Mouse (Mus musculus): ENCODE results near the gene Jpt2.

The Jpt2 gene

GRCm38 (mm10) chr17:24960135-24960851 lies at the start of gene Jpt2:
Gene Jpt2 (minus strand): TSS chr17:24960689.
- WGBS: under 1% methylated on average over 59 of the region's 59 CpGs

GRCm38 (mm10) chr17:25005102-25005501 lies 44.6 kb upstream of the Jpt2 start:
- WGBS: 97% methylated on average over 3 of the region's 3 CpGs

- WGBS: 77% methylated on average over 6 of the region's 6 CpGs
Measured at GRCm38 (mm10) chr17:24994721-24995120, 34.2 kb upstream of the Jpt2 start.

- 38% methylated on average over 6 of the region's 6 CpGs for WGBS
Measured at GRCm38 (mm10) chr17:24987221-24987620, 26.7 kb upstream of the Jpt2 start.

DNA sequence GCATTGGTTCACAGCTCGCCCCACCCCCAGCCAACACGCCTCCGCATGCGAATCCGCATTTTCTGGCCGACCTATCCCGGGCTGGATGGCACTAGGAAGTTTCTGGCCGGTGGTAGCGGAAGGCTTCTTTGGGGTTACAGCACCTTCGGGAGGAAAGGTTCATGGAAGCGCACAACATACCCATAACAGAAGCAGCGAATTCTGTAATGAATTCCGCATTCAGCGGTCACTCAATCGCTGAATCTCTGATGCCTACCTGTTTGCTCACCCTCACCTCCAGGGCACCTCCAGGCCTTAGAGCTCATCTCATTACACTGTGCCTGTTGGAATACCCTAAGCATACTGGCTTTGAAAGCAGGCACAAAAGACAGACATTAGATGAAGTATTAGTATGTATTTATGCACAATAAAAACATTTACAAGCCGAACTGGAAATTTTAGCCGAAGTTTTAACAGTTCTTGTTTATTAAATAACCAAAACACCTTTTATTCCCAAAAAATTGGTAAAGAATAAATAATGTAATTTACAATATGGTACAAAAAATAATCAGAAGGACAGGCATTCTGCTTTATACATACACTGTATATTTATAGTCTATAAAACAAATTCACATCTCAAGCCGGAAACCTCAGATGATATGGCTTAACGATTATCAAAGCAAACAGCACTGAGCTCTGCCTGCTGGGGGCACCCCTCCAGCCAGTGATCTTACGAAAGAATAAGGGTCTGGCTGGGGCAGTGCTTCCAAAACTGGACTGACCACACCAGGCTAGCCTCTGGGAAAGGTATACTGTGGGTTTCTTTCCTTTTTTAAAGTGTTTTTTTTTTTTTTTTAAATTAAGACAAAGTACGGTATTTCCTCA lies 595 bp upstream of the Jpt2 start:
- WGBS: 12% methylated on average over 21 of the region's 21 CpGs

DNA sequence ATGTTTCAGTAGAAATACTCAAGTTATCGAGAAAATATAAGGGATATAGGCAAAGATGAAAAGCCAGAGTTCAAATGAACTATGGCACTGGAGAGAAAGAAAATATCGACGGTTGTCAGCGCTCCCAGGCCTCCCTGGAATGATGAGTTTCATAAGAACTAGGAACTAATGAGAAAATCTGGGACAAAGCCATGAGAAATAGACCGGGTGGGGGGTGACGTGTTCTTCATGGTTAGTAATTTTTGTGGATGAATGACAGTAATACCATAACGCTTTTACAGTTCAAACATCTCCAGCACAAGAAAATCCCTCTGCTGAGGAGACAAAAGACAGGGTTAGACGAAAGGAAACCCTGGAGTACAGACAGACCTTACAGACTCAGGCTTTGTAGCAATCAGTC lies 1.1 kb downstream of the Jpt2 start:
- WGBS: 45% methylated on average over 8 of the region's 8 CpGs

- WGBS: 95% methylated on average over 2 of the region's 2 CpGs
Measured at GRCm38 (mm10) chr17:24953291-24953690, 7.2 kb downstream of the Jpt2 start.

DNA sequence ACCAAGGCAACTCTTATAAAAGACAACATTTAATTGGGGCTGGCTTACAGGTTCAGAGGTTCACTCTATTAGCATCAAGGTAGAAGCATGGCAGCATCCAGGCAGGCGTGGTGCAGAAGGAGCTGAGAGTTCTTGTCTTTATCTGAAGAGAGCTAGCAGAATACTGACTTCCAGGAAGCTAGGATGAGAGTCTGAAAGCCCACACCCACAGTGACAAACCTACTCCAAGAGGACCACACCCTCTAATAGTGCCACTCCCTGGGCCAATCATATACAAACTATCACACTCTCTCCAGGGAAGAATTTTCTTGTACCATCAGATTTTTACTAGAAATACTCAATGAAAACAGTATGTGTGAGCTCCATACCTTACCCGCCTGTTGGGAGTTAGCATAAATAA lies 9.8 kb downstream of the Jpt2 start:
- 95% methylated on average over 2 of the region's 2 CpGs for WGBS

DNA sequence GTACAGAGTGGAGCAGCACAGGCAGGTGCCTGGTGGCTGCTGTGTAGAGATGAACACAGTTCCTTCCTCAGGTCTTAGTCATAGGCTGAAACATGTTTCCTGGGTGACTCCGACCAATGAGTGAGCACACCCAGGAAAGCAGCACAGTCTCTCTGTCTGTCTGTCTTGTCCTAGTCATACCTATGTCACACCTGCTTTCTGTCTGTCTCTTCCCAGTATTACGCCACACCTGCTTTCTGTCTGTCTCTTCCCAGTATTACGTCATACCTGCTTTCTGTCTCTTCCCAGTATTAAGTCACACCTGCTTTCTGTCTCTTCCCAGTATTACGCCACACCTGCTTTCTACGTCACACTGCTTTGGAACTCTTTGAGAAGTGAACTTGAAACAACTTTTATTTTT lies 12.3 kb downstream of the Jpt2 start:
- WGBS: 96% methylated on average over 5 of the region's 5 CpGs

- 79% methylated on average over 1 of the region's 1 CpGs for WGBS
Measured at GRCm38 (mm10) chr17:24943589-24943988, 16.9 kb downstream of the Jpt2 start.

- 49% methylated on average over 7 of the region's 7 CpGs for WGBS
Measured at GRCm38 (mm10) chr17:24943036-24943435, 17.5 kb downstream of the Jpt2 start.

- WGBS: 0% methylated on average over 2 of the region's 2 CpGs
Measured at GRCm38 (mm10) chr17:24942453-24942852, 18.0 kb downstream of the Jpt2 start.

GRCm38 (mm10) chr17:24937266-24937665 lies 23.2 kb downstream of the Jpt2 start:
- 38% methylated on average over 6 of the region's 6 CpGs for WGBS

DNA sequence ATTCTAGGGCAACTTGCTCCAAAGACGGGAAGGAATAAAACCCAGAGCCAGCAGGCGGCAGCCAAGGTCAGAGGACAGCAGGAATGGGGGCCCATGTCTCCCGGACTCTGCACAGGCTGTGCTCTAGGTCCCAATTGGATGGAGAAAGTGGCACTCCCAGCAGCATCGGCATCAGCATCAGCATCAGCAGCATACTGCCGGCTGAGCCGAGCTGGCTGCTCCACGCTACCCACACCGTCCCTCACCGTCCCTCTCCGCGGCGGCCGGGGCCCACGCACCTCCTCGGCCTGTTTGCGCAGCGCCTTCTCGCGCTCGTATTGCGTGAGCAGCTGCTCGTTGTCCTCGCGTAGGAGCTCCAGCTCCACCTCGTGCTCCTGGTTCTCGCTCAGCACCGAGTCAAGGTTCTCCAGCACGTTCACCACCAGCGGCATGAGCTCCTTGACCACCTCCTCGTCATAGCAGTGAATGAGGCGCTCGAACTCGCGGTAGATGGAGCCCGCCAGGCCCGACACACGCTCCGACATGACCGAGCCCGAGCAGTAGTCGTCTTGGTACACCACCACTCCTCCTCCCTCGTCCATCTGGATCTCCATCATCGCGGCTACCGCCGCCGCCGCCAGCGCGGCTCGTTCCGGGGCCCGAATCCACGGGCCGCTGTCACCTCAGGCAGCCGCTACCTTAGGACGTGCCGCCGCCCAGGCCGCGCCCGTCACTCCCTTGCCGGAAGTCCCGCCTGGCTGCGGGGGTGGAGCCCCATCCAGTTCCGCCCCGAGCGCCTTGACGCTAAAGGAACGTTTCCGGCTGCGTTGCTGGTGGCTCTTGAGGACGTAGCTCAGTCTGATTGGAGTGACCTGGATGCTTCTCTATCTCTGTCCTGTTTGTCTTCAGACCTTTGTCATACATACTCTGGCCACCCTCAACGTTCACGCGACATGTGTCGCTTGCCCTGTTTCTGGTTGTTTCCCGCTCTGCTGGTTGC lies 23.9 kb downstream of the Jpt2 start, which contains the start of gene Mapk8ip3:
Gene Mapk8ip3, minus strand, starts transcription at position 719 of the 979 bp plus-strand sequence.
- under 1% methylated on average over 78 of the region's 78 CpGs for WGBS

DNA sequence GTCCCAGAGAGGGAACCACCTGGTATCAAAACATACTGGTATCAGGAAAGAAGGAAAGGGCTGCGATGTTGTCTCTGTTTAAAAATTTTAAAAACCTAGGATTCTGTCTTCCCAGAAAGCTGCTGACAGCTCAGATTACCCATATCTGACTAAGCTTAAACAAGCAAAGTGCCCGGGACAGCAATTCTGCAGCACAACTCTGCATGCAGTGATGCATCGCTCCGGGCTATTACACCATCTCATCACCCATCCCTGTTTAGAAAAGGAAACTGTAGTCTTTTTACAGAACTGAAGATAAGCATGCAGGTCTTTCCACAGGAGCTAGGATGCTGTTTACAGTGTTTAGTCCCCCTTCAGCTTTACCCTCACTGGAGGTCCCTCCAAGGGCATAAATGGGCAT lies 25.6 kb downstream of the Jpt2 start:
- 30% methylated on average over 4 of the region's 4 CpGs for WGBS

DNA sequence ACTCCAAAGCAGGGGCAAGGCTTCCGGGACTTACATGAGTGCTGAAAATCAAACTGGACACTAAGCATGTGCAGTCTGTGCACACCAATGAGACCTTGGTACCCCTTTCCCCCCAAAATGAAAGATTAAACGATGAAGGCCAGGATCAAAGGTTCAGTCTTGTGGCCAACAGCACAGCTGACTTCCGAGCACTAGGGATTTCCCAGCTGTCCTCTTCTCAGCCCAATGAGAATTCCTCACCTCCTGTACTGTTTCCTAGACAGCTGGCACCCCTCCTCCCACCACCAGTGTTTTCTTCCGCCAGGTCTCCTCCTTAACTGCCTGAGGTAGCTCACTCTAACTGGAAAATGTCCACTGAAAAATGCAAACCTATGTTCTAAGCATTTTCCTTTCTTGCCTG lies 27.3 kb downstream of the Jpt2 start:
- 43% methylated on average over 4 of the region's 4 CpGs for WGBS

GRCm38 (mm10) chr17:24932431-24932830 lies 28.1 kb downstream of the Jpt2 start:
- 61% methylated on average over 4 of the region's 4 CpGs for WGBS

DNA sequence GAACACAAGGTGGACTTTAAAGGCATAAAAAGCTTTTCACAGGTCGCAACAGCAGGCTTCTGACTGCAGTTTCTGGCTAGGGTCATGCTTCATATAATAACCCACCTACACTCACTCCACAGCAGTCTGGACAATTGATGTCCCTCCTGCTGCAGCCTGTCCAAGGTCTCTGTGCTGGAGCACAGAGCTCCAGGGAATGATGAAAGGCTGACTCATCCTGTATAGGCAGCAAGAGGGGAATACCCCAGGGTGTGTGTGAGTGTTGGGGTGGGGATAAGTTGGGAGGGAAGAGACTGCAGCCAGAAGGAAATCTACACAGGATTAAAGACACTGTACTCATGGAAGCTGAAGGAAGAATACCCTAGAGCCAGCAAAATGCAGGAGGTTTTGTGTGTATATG lies 31.0 kb downstream of the Jpt2 start:
- WGBS: 62% methylated on average over 1 of the region's 1 CpGs

- WGBS: 56% methylated on average over 1 of the region's 1 CpGs
Measured at GRCm38 (mm10) chr17:24923246-24923645, 37.2 kb downstream of the Jpt2 start.

- 85% methylated on average over 2 of the region's 2 CpGs for WGBS
Measured at GRCm38 (mm10) chr17:24907591-24907990, 52.9 kb downstream of the Jpt2 start.

GRCm38 (mm10) chr17:24903767-24904166 lies 56.7 kb downstream of the Jpt2 start:
- 74% methylated on average over 9 of the region's 9 CpGs for WGBS
